Mouse (Mus musculus) CD4-positive, CD25-positive, alpha-beta regulatory T cell, adult 9 weeks (primary cell): ENCODE data around the gene Cplane1. TPM values are rescaled to one million over a fixed set of nuclear protein-coding genes. Genes with fewer than 3 reads are reported as not detected.

Source experiments
- polyA plus RNA-seq: library from polyadenylated mRNA; unstranded; fragments of 100-300 nt; shearing (Covaris generic); gene quantifications from one replicate; pipeline ENCODE4 v1.2.1, GENCODE M21; 2017

Cplane1 gene
- 10.5 TPM for polyA plus RNA-seq

DNA sequence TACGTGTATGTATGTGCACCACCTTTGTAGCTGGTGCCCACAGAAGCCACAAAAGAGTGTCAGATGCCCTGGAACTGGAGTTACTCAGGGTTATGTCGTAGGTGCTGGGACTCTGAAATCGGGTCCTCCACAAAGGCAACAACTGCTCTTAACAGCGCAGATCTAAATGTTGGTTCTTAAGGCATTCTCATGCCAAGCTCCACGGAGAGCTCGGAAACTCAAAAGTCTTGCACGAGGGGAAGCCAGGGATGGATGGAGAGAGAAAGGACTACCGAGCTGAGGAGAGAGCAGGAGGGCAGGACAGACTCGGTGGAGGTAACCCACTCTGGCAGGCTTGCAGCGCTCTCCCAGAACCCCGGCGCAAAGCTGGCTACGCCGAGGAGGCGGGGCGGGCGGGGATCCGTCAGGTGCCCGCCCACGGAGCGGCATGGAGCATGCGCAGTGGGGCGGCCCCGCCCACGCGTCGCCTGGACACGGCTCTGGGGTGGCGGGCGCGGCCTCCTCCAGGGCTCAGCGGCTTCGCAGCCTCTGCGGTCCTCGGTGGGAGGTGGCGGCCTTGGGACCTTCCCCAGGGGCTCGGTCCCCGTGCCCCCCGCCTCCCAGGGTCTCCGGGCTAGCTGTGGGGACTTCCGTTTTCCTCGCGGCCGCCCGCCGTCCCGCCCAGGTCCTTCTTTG, at the start of gene Cplane1:
Gene Cplane1, plus strand, starts transcription at position 516 of the 675 bp plus-strand sequence.

Other genes with a start within 250 kb of the Cplane1 start
- gene Wdr70, start 69.9 kb upstream of the Cplane1 start, polyA plus RNA-seq = 46.0 TPM
- 21.9 TPM for gene Nup155, start 59.8 kb upstream of the Cplane1 start, polyA plus RNA-seq